Mouse (Mus musculus): Measurements from ENCODE around the gene Dip2c.
A peak's percentile ranks its signal among the peaks of the same experiment; 100 is the strongest.

The Dip2c gene

DNA sequence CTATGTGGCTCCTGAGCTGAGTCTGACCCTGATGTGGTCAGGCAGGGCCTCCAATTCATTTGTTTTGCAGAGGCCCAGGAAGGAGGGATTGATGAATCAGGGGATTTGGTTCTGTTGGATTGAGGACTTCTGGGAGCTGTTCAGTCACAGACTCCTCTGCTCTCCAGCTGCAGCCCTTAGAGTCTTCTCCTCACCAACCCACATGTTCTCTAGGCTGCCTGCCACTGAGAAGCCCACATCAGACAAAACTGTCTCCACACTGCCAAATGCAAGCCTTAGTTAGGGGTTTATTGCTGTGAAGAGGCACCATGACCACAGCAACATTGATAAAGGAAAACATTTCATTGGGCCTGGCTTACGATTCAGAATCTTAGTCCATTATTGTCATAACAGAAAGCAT, 387.3 kb downstream of the Dip2c start:
- DNase-seq (ENCODE audit: low spot score in 2 of 2), result no peak

- no peak for DNase-seq (ENCODE audit: low spot score in 2 of 2)
These were observed 391.7 kb downstream of the Dip2c start for GRCm38 (mm10) chr13:9667954-9668496.

DNA sequence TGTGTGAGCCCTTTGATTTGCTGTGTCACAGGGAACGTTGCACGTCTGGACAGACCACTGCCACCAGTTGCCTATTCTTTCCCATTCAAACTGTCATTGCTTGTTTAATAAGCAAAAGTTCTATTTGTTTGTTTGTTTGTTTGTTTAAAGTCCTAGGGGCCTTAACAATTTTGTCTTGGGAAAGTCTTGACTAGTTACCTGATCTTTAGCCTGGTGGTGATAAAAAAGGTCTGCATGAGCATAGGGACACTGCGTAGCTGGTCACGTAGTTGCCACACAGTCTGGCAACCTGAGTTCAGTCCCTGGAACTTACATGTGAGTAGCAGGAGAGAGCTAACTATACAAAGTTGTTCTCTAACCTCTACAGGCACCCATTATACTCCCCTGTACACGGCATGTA, 392.9 kb downstream of the Dip2c start:
- no peak for DNase-seq (ENCODE audit: low spot score in 2 of 2)

- no peak for DNase-seq (ENCODE audit: low spot score in 2 of 2)
These were observed 397.8 kb downstream of the Dip2c start for GRCm38 (mm10) chr13:9674126-9674525.

DNA sequence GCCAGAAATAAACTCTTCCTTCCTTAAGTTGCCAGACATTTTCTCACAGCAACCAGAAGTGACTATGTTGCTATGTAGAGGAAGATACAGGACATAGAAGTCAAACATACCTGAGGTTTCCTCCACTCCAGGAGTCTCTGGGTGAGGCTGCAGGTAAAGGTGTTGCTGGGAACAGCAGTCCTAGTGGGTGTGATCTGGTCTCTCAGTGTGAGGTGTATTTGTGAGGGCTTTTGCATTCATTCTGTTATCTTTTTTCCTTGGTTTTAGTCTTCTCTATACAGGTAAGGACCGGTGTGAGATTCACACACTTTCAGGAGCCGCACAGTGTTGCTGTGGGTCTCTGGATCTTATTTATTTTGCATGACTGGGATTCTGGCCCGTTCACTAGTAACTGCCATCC, 405.2 kb downstream of the Dip2c start:
- DNase-seq (ENCODE audit: low spot score in 2 of 2), result no peak

GRCm38 (mm10) chr13:9683280-9683679, 407.0 kb downstream of the Dip2c start:
- DNase-seq (ENCODE audit: low spot score in 2 of 2), result no peak

DNA sequence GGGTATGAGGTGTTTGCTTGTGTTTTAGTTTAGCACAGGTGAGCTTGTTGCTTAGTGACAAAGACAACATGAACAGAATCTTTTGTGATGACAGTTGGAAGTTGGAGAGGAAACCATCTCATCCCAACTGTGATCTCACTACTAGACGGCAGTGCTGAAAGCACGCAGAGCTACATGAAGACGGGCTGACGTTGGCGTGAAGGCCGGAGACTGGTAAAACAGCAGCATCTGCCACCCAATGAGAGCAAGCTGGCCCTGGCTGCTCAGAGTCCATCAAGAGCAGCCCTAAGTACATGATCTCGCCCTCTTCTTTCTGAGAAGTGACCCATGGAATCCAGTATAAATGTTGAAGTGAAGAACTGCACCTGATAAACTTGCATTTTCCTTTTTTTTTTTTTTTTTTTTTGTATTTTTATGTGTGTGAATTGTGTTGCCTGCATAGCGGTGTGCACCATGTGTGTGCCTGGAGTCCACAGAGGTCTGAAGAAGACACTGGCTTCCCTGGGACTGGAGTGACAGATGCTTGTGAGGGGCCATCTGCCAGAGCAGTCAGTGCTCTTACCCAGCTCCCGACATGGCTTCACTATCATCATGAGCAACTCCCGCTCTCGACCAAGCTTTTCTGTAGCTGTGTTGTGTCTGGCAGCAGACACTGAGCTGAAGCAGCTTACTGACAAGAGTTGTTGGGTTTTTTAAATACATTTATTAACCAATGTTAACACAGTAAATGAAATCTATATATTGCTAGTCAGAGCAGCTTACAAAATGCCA, 408.0 kb downstream of the Dip2c start:
- no peak for DNase-seq (ENCODE audit: low spot score in 2 of 2)

GRCm38 (mm10) chr13:9686261-9686660, 409.9 kb downstream of the Dip2c start:
- DNase-seq (ENCODE audit: low spot score in 2 of 2), result no peak

DNA sequence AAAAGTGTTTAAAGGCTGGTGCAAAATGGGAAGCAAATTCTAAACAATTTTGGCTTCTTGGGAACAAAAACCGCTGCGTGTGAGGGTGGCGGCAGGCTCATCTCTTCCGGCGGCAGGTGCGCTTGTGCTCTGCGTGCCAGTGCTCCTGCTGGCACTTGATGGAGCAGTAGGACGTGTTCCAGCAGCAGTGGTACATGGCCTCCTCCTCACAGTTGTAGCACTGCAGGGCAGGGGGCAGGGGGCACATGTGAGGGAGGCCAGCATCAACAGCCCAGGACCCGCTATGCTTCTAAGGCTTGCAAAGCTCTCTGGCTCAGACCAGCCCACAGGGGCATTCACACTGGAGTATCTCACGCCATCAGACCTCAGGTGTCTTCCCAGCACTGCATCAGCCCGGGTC, 410.4 kb downstream of the Dip2c start:
- no peak for DNase-seq (ENCODE audit: low spot score in 2 of 2)

GRCm38 (mm10) chr13:9689366-9689765, 413.0 kb downstream of the Dip2c start:
- DNase-seq (ENCODE audit: low spot score in 2 of 2), result no peak

- DNase-seq (ENCODE audit: low spot score in 2 of 2), result no peak
These were observed 416.5 kb downstream of the Dip2c start for GRCm38 (mm10) chr13:9692876-9693275.

DNA sequence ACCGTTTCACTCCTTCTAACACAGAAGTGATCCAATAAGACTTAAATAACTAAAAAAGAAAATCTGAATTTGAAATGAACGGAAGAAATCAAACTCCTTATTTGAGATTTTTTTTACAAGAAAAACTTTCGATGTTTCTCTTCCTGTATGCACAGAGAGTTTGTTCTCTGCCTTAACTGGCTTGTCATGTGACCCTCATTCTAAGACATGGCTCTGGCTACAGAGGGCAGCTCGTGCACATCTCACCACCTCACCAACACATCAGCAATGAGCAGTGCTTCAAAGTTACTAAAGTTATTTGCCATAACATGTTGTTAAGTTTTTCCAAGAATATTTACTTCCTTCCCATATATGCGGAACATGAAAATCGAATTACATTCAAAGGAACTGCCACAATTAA, 418.3 kb downstream of the Dip2c start:
- no peak for DNase-seq (ENCODE audit: low spot score in 2 of 2)

- no peak for DNase-seq (ENCODE audit: low spot score in 2 of 2)
These were observed 419.1 kb downstream of the Dip2c start for GRCm38 (mm10) chr13:9695403-9695802.

GRCm38 (mm10) chr13:9695809-9696208, 419.5 kb downstream of the Dip2c start:
- DNase-seq (ENCODE audit: low spot score in 2 of 2), result peak in 1 of 2 experiments; percentile 47

DNA sequence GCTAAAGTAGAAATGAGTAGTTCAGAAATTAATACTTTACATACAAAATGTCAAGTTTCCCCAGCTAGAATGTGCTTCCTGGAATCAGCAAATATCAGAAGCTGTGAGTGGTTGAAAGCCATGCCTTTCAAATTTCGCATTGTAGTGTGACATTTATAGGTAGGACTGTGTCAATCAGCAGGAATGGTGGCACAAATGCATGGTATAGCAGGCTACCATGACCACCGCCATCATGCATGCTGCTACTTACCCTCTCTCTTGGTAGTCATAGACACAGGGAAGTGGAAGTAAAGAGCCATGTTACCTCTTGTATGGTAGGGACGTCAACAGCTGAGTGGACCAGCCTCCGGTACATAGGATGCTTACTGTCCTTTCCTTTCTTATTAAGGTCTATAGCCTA, 421.0 kb downstream of the Dip2c start:
- DNase-seq (ENCODE audit: low spot score in 2 of 2), result no peak

- no peak for DNase-seq (ENCODE audit: low spot score in 2 of 2)
These were observed 426.4 kb downstream of the Dip2c start for GRCm38 (mm10) chr13:9702615-9703235.

GRCm38 (mm10) chr13:9706720-9707119, 430.4 kb downstream of the Dip2c start:
- no peak for DNase-seq (ENCODE audit: low spot score in 2 of 2)

GRCm38 (mm10) chr13:9708433-9709240, 432.3 kb downstream of the Dip2c start:
- DNase-seq (ENCODE audit: low spot score in 2 of 2), result no peak

- no peak for DNase-seq (ENCODE audit: low spot score in 2 of 2)
These were observed 436.1 kb downstream of the Dip2c start for GRCm38 (mm10) chr13:9712409-9712808.

- DNase-seq (ENCODE audit: low spot score in 2 of 2), result no peak
These were observed 436.6 kb downstream of the Dip2c start for GRCm38 (mm10) chr13:9712971-9713370.

DNA sequence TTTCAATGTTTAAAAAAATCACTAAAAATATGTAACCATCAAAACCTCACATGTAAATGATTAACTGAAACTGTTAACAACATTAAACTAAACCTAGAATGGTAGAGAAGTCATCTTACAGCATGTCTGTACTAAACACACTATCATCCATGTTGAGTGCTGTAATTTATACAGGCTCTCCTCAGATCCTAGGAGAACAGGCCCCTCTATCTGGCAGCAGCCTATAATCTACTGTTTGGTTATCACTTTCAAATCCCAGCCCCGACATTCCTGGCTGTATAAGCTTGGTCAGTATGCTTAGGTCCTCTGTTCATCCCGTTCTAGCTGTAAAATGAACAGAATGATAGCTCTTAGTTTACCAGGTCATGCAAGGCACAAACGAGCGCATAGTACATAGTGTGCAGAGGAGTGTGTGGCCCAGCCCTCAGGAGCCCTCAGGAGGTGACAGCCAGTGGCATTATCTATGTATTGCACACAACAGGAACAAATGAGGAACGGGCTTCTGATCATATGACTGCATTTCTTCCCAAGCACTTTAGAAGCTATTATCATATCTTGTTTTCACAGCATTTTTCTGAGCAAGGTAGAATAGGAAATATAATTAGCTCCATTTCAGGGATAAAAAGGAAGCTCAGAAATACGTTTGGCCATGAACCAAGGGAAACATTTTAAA, 437.3 kb downstream of the Dip2c start:
- no peak for DNase-seq (ENCODE audit: low spot score in 2 of 2)

DNA sequence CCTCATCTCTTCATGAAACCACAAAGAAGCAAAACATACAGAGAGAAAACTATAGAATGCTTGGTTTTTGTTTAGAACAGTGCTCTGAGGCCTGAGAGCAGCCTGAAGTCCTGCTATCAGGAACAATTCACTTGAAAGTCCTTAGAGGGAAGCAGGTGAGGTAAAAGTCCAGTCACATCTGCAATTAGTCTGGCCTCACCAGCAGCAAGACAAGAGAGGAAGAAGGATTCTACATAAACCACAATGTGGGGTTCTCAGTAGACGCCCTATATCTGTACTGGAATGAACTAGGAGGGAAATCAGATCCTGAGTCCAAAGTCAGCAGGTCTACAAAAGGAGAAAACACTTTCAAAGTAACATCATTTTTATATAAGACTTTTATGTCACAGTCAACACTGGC, 438.9 kb downstream of the Dip2c start:
- no peak for DNase-seq (ENCODE audit: low spot score in 2 of 2)
